Mouse (Mus musculus) embryonic facial prominence, embryonic 13.5 days (tissue): ENCODE results near the gene Rnf150. TPM values are rescaled to one million over a fixed set of nuclear protein-coding genes. Genes with fewer than 3 reads are reported as not detected.

Source experiments
- ATAC-seq: fragments of 200-750 bp; cut with Nextera tagmentation; 2 replicates; pipeline ENCODE4 v1.8.0; 2017; ENCODE audit warnings: low read depth; ENCODE audit not compliant: insufficient number of reproducible peaks, insufficient read depth, low FRiP score, low TSS enrichment
- H3K27ac ChIP-seq: fragments of 300-500 bp; sonication (generic); 2 replicates; pipeline ENCODE4 v1.5.1; 2015; ENCODE audit warnings: moderate library complexity, mild to moderate bottlenecking, inconsistent platforms
- H3K27me3 ChIP-seq: fragments of 300-500 bp; sonication (generic); 2 replicates; pipeline ENCODE4 v1.6.1; 2015; ENCODE audit warnings: mild to moderate bottlenecking, inconsistent platforms
- H3K36me3 ChIP-seq: fragments of 300-500 bp; sonication (generic); 2 replicates; pipeline ENCODE4 v1.6.1; 2015; ENCODE audit warnings: mild to moderate bottlenecking, inconsistent platforms
- H3K4me1 ChIP-seq: fragments of 300-500 bp; sonication (generic); 2 replicates; pipeline ENCODE4 v1.6.1; 2015; ENCODE audit warnings: inconsistent platforms
- H3K4me2 ChIP-seq: fragments of 300-500 bp; sonication (generic); 2 replicates; pipeline ENCODE4 v1.6.1; 2015; ENCODE audit warnings: moderate library complexity, mild to moderate bottlenecking, inconsistent platforms
- H3K4me3 ChIP-seq: fragments of 300-500 bp; sonication (generic); 2 replicates; pipeline ENCODE4 v1.5.1; 2015; ENCODE audit warnings: mild to moderate bottlenecking, inconsistent platforms
- H3K9ac ChIP-seq: fragments of 300-500 bp; sonication (generic); 2 replicates; pipeline ENCODE4 v1.6.1; 2015; ENCODE audit warnings: mild to moderate bottlenecking, inconsistent platforms
- H3K9me3 ChIP-seq: fragments of 300-500 bp; sonication (generic); 2 replicates; pipeline ENCODE4 v1.6.1; 2016; ENCODE audit warnings: inconsistent platforms
- WGBS: fragments of 180-500 bp; shearing (Covaris S2); methylation state at CpG from one replicate; pipeline ENCODE4 v1.1.7; 2015; ENCODE audit warnings: mixed read lengths; 5-methylcytosine and 5-hydroxymethylcytosine counted together
- polyA plus RNA-seq: library from polyadenylated mRNA; unstranded; fragments of >200 nt; fragmentation: Nextera tagmentation; extraction: Ambion mirVana; gene quantifications from 2 replicates; pipeline ENCODE4 v1.2.1, GENCODE M21; 2015

Rnf150 gene
- polyA plus RNA-seq, 1 experiment from 2014 or later = 2.6 TPM

- Histone ChIP-seq H3K9me3 (no peaks in the 10 kb centered on the region), H3K4me1 (peaks cover 6% of the 10 kb centered on the region; the same call in 1 of the 2 replicates), H3K36me3 (no peaks in the 10 kb centered on the region), H3K9ac (no peak overlapping the region), H3K4me3 (no peak overlapping the region), H3K4me2 (no peak overlapping the region), H3K27me3 (no peaks in the 10 kb centered on the region), H3K27ac (no peak overlapping the region)
- WGBS = 91% methylated on average over 2 of the region's 2 CpGs
- no peak for ATAC-seq
These were observed 33.6 kb downstream of the Rnf150 start for GRCm38 (mm10) chr8:82896796-82897195.

GRCm38 (mm10) chr8:82897628-82898458 lies 34.7 kb downstream of the Rnf150 start:
- no peak overlapping the region for H3K4me3 ChIP-seq
- H3K36me3 ChIP-seq = no peaks in the 10 kb centered on the region
- H3K27ac ChIP-seq = no peak overlapping the region
- ATAC-seq = no peak
- H3K4me1 ChIP-seq = peaks cover 6% of the 10 kb centered on the region; the same call in 1 of the 2 replicates
- 90% methylated on average over 3 of the region's 3 CpGs for WGBS
- no peaks in the 10 kb centered on the region for H3K9me3 ChIP-seq
- no peak overlapping the region for H3K9ac ChIP-seq
- H3K4me2 ChIP-seq = no peak overlapping the region
- H3K27me3 ChIP-seq = no peaks in the 10 kb centered on the region

GRCm38 (mm10) chr8:82898459-82898841 lies 35.3 kb downstream of the Rnf150 start:
- H3K9me3 ChIP-seq = no peaks in the 10 kb centered on the region
- no peak overlapping the region for H3K4me2 ChIP-seq
- no peaks in the 10 kb centered on the region for H3K27me3 ChIP-seq
- H3K9ac ChIP-seq = no peak overlapping the region
- H3K4me1 ChIP-seq = peaks cover 6% of the 10 kb centered on the region; the same call in 1 of the 2 replicates
- H3K4me3 ChIP-seq = no peak overlapping the region
- no peak for ATAC-seq
- 90% methylated on average over 8 of the region's 8 CpGs for WGBS
- no peaks in the 10 kb centered on the region for H3K36me3 ChIP-seq
- H3K27ac ChIP-seq = no peak overlapping the region

- no peak for ATAC-seq
- Histone ChIP-seq H3K9ac (no peak overlapping the region), H3K4me3 (no peak overlapping the region), H3K27me3 (no peaks in the 10 kb centered on the region), H3K4me1 (no peaks in the 10 kb centered on the region; the same call in 1 of the 2 replicates), H3K4me2 (no peak overlapping the region), H3K27ac (no peak overlapping the region), H3K36me3 (no peaks in the 10 kb centered on the region), H3K9me3 (no peaks in the 10 kb centered on the region)
- 90% methylated on average over 4 of the region's 4 CpGs for WGBS
These were observed 37.8 kb downstream of the Rnf150 start for GRCm38 (mm10) chr8:82900958-82901357.

- H3K4me2 ChIP-seq = no peak overlapping the region
- H3K9ac ChIP-seq = no peak overlapping the region
- no peak overlapping the region for H3K27ac ChIP-seq
- no peak overlapping the region for H3K4me3 ChIP-seq
- 68% methylated on average over 12 of the region's 12 CpGs for WGBS
- H3K27me3 ChIP-seq = no peaks in the 10 kb centered on the region
- no peak for ATAC-seq
- no peaks in the 10 kb centered on the region for H3K36me3 ChIP-seq
- H3K9me3 ChIP-seq = no peaks in the 10 kb centered on the region
- no peaks in the 10 kb centered on the region; the same call in none of the 2 replicates for H3K4me1 ChIP-seq
These were observed 38.5 kb downstream of the Rnf150 start for GRCm38 (mm10) chr8:82901549-82902138.

GRCm38 (mm10) chr8:82903497-82903896 lies 40.3 kb downstream of the Rnf150 start:
- no peak for ATAC-seq
- 75% methylated on average over 3 of the region's 3 CpGs for WGBS
- Histone ChIP-seq H3K4me2 (no peak overlapping the region), H3K4me1 (no peaks in the 10 kb centered on the region; the same call in none of the 2 replicates), H3K36me3 (no peaks in the 10 kb centered on the region), H3K4me3 (no peak overlapping the region), H3K27ac (no peak overlapping the region), H3K9me3 (no peaks in the 10 kb centered on the region), H3K9ac (no peak overlapping the region), H3K27me3 (no peaks in the 10 kb centered on the region)

GRCm38 (mm10) chr8:82907271-82907670 lies 44.1 kb downstream of the Rnf150 start:
- H3K9me3 ChIP-seq = no peaks in the 10 kb centered on the region
- no peak for ATAC-seq
- no peaks in the 10 kb centered on the region for H3K27me3 ChIP-seq
- H3K4me3 ChIP-seq = no peak overlapping the region
- no peak overlapping the region for H3K27ac ChIP-seq
- H3K9ac ChIP-seq = no peak overlapping the region
- H3K4me1 ChIP-seq = no peaks in the 10 kb centered on the region; the same call in none of the 2 replicates
- H3K4me2 ChIP-seq = no peak overlapping the region
- 76% methylated on average over 3 of the region's 3 CpGs for WGBS
- H3K36me3 ChIP-seq = no peaks in the 10 kb centered on the region

- Histone ChIP-seq H3K36me3 (no peaks in the 10 kb centered on the region), H3K4me1 (no peaks in the 10 kb centered on the region; the same call in 1 of the 2 replicates), H3K4me2 (no peak overlapping the region), H3K27me3 (no peaks in the 10 kb centered on the region), H3K27ac (no peak overlapping the region), H3K4me3 (no peak overlapping the region), H3K9me3 (no peaks in the 10 kb centered on the region), H3K9ac (no peak overlapping the region)
- ATAC-seq = no peak
These were observed 48.3 kb downstream of the Rnf150 start for GRCm38 (mm10) chr8:82911436-82911835.

- ATAC-seq = no peak
- no peak overlapping the region for H3K9ac ChIP-seq
- no peaks in the 10 kb centered on the region for H3K36me3 ChIP-seq
- H3K9me3 ChIP-seq = no peaks in the 10 kb centered on the region
- H3K27me3 ChIP-seq = no peaks in the 10 kb centered on the region
- H3K27ac ChIP-seq = no peak overlapping the region
- H3K4me1 ChIP-seq = no peaks in the 10 kb centered on the region
- WGBS = 79% methylated on average over 4 of the region's 4 CpGs
- H3K4me2 ChIP-seq = no peak overlapping the region
- H3K4me3 ChIP-seq = no peak overlapping the region
These were observed 49.1 kb downstream of the Rnf150 start for GRCm38 (mm10) chr8:82912282-82912681.

- Histone ChIP-seq H3K9ac (no peak overlapping the region), H3K4me1 (peaks cover 5% of the 10 kb centered on the region; the same call in 1 of the 2 replicates), H3K4me2 (no peak overlapping the region), H3K36me3 (no peaks in the 10 kb centered on the region), H3K27ac (no peak overlapping the region), H3K4me3 (no peak overlapping the region), H3K27me3 (no peaks in the 10 kb centered on the region), H3K9me3 (no peaks in the 10 kb centered on the region)
- ATAC-seq = no peak
- 85% methylated on average over 3 of the region's 3 CpGs for WGBS
These were observed 51.4 kb downstream of the Rnf150 start for GRCm38 (mm10) chr8:82914543-82914942.

GRCm38 (mm10) chr8:82916851-82917539 lies 53.8 kb downstream of the Rnf150 start:
- 64% methylated on average over 1 of the region's 1 CpGs for WGBS
- Histone ChIP-seq H3K9ac (no peak overlapping the region), H3K9me3 (no peaks in the 10 kb centered on the region), H3K27me3 (no peaks in the 10 kb centered on the region), H3K4me1 (peaks cover 5% of the 10 kb centered on the region; the same call in 1 of the 2 replicates), H3K36me3 (no peaks in the 10 kb centered on the region), H3K27ac (no peak overlapping the region), H3K4me2 (no peak overlapping the region), H3K4me3 (no peak overlapping the region)
- ATAC-seq = no peak
